11 mouse cellular contexts compared by ENCODE assay signal in the genomic region with DNA sequence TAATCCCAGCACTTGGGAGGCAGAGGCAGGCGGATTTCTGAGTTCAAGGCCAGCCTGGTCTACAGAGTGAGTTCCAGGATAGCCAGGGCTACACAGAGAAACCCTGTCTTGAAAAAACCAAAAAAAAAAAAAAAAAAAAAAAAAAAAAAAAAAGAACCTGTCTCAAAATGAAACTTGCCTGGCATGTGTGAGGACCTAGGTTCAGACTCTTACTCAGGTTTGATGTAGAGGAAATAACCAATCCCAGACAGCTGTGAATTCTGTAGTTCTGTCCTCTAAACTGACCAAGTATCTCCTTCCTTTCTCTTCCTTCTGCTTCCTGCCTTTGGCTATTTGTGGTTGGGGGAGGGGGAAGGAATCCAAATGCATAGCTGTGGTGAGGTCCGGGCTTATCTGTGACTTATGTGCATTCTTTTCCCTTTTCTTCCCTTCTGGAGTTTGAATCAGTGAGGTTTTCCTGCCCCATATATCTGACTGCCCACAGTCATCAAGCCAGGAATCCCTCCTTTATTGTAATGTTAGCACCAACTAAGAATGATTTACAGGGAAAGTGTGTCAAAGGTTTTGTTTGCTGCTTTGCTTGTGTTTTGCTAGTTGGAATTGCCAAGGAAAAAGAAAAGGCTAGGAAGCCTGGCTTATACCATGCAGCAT. TPM values are rescaled to one million over a fixed set of nuclear protein-coding genes. Genes with fewer than 3 reads are reported as not detected.
DNase-seq lines count a peak whose midpoint lies in the region; ATAC-seq lines count a peak whose summit lies in the region.
"Had no signal": no experiment of that assay in that cellular context is flagged by ENCODE, and none has a peak within 500 bp of the region (broad histone marks: within the 10 kb centered on the region; RNA-seq: fewer than 3 reads in every experiment).

No protein-coding gene starts in this region.

- peaks cover 52% of the 10 kb centered on the region for H3K36me3 ChIP-seq in heart, embryonic 13.5 days
- H3K36me3 ChIP-seq in kidney, embryonic 14.5 days (ENCODE audit: control insufficient read depth, insufficient read depth, low read length) = peaks cover 28% of the 10 kb centered on the region

- no peak overlapping the region for H3K4me3 ChIP-seq in heart, embryonic 13.5 days
- H3K4me3 ChIP-seq in kidney, embryonic 14.5 days (ENCODE audit: low read length) = no peak overlapping the region
- H3K4me3 ChIP-seq: hindbrain, embryonic 13.5 days; midbrain, embryonic 13.5 days had no signal

- no peaks in the 10 kb centered on the region for H3K9me3 ChIP-seq in heart, embryonic 13.5 days
- no peaks in the 10 kb centered on the region for H3K9me3 ChIP-seq in kidney, embryonic 14.5 days (ENCODE audit: control insufficient read depth, low read length)
- H3K9me3 ChIP-seq: hindbrain, embryonic 13.5 days; midbrain, embryonic 13.5 days had no signal

- no peak for ATAC-seq in heart, embryonic 13.5 days (ENCODE audit: extremely low read depth, insufficient number of reproducible peaks, low FRiP score, low TSS enrichment)
- ATAC-seq in kidney, embryonic 14.5 days (ENCODE audit: low FRiP score, low TSS enrichment) = 0 out of 2 replicates have a peak, but pooled peaks have one; percentile 20
- no peak for ATAC-seq in cerebellum, adult (ENCODE audit: insufficient number of reproducible peaks, low FRiP score, low TSS enrichment)
- ATAC-seq: midbrain, embryonic 13.5 days had no signal

- intact Hi-C loops in left cerebral cortex, postnatal 4 days (cut with DNase I) = no loop called here

- no peaks in the 10 kb centered on the region for H3K27me3 ChIP-seq in heart, embryonic 13.5 days (replicated peaks)
- no peaks in the 10 kb centered on the region for H3K27me3 ChIP-seq in kidney, embryonic 14.5 days (ENCODE audit: control insufficient read depth, insufficient read depth, low read length)
- H3K27me3 ChIP-seq: hindbrain, embryonic 13.5 days; midbrain, embryonic 13.5 days had no signal

- 40% methylated on average over 2 of the region's 2 CpGs for WGBS in heart, embryonic 13.5 days
- WGBS in kidney, embryonic 14.5 days = 67% methylated on average over 2 of the region's 2 CpGs

- H3K27ac ChIP-seq in heart, embryonic 13.5 days (replicated peaks) = peak overlapping the region; percentile 45
- H3K27ac ChIP-seq in kidney, embryonic 14.5 days (ENCODE audit: low read depth, low read length) = no peak overlapping the region
- H3K27ac ChIP-seq: hindbrain, embryonic 13.5 days; midbrain, embryonic 13.5 days had no signal

- peak overlapping the region; percentile 54; the same call in 1 of the 2 replicates for H3K9ac ChIP-seq in heart, embryonic 13.5 days
- H3K9ac ChIP-seq in kidney, embryonic 14.5 days (ENCODE audit: low read depth, low read length) = no peak overlapping the region
- H3K9ac ChIP-seq: hindbrain, embryonic 13.5 days; midbrain, embryonic 13.5 days had no signal

- H3K4me1 ChIP-seq in heart, embryonic 13.5 days = peaks cover 29% of the 10 kb centered on the region
- H3K4me1 ChIP-seq in kidney, embryonic 14.5 days (ENCODE audit: control insufficient read depth, insufficient read depth, low read length) = peaks cover 7% of the 10 kb centered on the region; the same call in 1 of the 2 replicates

- DNase-seq in heart, postnatal 4 days = no peak
- peak; percentile 26 for DNase-seq in 3134 (ENCODE audit: extremely low read depth, insufficient read length, low spot score)
- DNase-seq in Muller cell, postnatal 12 days (ENCODE audit: inconsistent ontology term) = peak; percentile 87
- DNase-seq in adrenal gland, postnatal 10 days = no peak
- no peak for DNase-seq in left cerebral cortex, postnatal 4 days
- DNase-seq: right cerebral cortex, postnatal 14 days had no signal

- H3K4me2 ChIP-seq in heart, embryonic 13.5 days = peak overlapping the region; percentile 20
- H3K4me2 ChIP-seq in kidney, embryonic 14.5 days (replicated peaks; ENCODE audit: low read depth, low read length) = no peak overlapping the region
- H3K4me2 ChIP-seq: hindbrain, embryonic 13.5 days; midbrain, embryonic 13.5 days had no signal

RNA-seq across cellular contexts. Expression of a gene that starts 8.4 kb away (rescaled TPM):
- 84.8 and 93.1 TPM in 2 replicates for polyA plus RNA-seq in heart, embryonic 13.5 days (2015; fragmentation: Nextera tagmentation; extraction: Ambion mirVana)
- total RNA-seq in heart, postnatal 4 days (2021) = 100 to 1,000 TPM; 117 to 123 TPM
- polyA plus RNA-seq in kidney, embryonic 14.5 days (2014; fragmentation: Nextera tagmentation; extraction: Ambion mirVana) = 66.1 and 119 TPM in 2 replicates
- 10 to 100 TPM; 93.2 to 96.5 TPM for total RNA-seq in adrenal gland, postnatal 10 days (2021)
- total RNA-seq in left cerebral cortex, postnatal 4 days (2021) = 100 to 1,000 TPM; 118 to 119 TPM

RNA-seq across cellular contexts. Expression of a gene that starts 37.2 kb away (rescaled TPM):
- polyA plus RNA-seq in heart, embryonic 13.5 days (2015; fragmentation: Nextera tagmentation; extraction: Ambion mirVana) = 58.4 and 58.7 TPM in 2 replicates
- 100 to 1,000 TPM; 158 to 160 TPM for total RNA-seq in heart, postnatal 4 days (2021)
- 21.5 and 32.0 TPM in 2 replicates for polyA plus RNA-seq in kidney, embryonic 14.5 days (2014; fragmentation: Nextera tagmentation; extraction: Ambion mirVana)
- total RNA-seq in adrenal gland, postnatal 10 days (2021) = 100 to 1,000 TPM; 128 to 132 TPM
- 10 to 100 TPM; 38.1 to 41.0 TPM for total RNA-seq in left cerebral cortex, postnatal 4 days (2021)

RNA-seq across cellular contexts. Expression of a gene that starts 45.2 kb away (rescaled TPM):
- polyA plus RNA-seq in heart, embryonic 13.5 days (2015; fragmentation: Nextera tagmentation; extraction: Ambion mirVana) = 681 and 729 TPM in 2 replicates
- total RNA-seq in heart, postnatal 4 days (2021) = 100 to 1,000 TPM; 826 to 885 TPM
- polyA plus RNA-seq in kidney, embryonic 14.5 days (2014; fragmentation: Nextera tagmentation; extraction: Ambion mirVana) = 918 and 1,088 TPM in 2 replicates
- total RNA-seq in adrenal gland, postnatal 10 days (2021) = 100 to 1,000 TPM; 591 to 594 TPM
- 1,000 to 10,000 TPM; 1,671 to 1,788 TPM for total RNA-seq in left cerebral cortex, postnatal 4 days (2021)

RNA-seq across cellular contexts. Expression of a gene that starts 56.7 kb away (rescaled TPM):
- 18.9 and 20.9 TPM in 2 replicates for polyA plus RNA-seq in heart, embryonic 13.5 days (2015; fragmentation: Nextera tagmentation; extraction: Ambion mirVana)
- total RNA-seq in heart, postnatal 4 days (2021) = 10 to 100 TPM; 23.4 to 26.9 TPM
- polyA plus RNA-seq in kidney, embryonic 14.5 days (2014; fragmentation: Nextera tagmentation; extraction: Ambion mirVana) = 24.9 and 30.1 TPM in 2 replicates
- 10 to 100 TPM; 30.7 to 43.0 TPM for total RNA-seq in adrenal gland, postnatal 10 days (2021)
- 10 to 100 TPM; 45.5 to 47.2 TPM for total RNA-seq in left cerebral cortex, postnatal 4 days (2021)

Comparison
In these comparisons a context has a peak if more than half of its experiments do, and no peak if none do; other contexts are left out.
1. DNase-seq: peak in 3134 (single experiment) and Muller cell, postnatal 12 days (single experiment); none in heart, postnatal 4 days (single experiment), adrenal gland, postnatal 10 days (single experiment) and left cerebral cortex, postnatal 4 days (single experiment).